Mouse (Mus musculus) 3134 (cell line): ENCODE data around the gene Snrnp40.

Source experiments
- DNase-seq: peaks from one replicate; pipeline ENCODE4 v3.0.0-alpha.2; 2011; ENCODE audit warnings: low spot score; ENCODE audit not compliant: insufficient read length; ENCODE audit errors: extremely low read depth

The Snrnp40 gene

GRCm38 (mm10) chr4:130377500-130377899, 17.6 kb downstream of the Snrnp40 start:
- no peak for DNase-seq

- no peak for DNase-seq
These were observed 19.2 kb downstream of the Snrnp40 start for GRCm38 (mm10) chr4:130379181-130379580.

GRCm38 (mm10) chr4:130380418-130380817, 20.5 kb downstream of the Snrnp40 start:
- DNase-seq = no peak

GRCm38 (mm10) chr4:130387256-130387655, 27.3 kb downstream of the Snrnp40 start:
- DNase-seq = no peak

- DNase-seq = peak; percentile 5
These were observed 29.6 kb downstream of the Snrnp40 start for GRCm38 (mm10) chr4:130389496-130389895.

GRCm38 (mm10) chr4:130389927-130390326, 30.0 kb downstream of the Snrnp40 start:
- no peak for DNase-seq

- DNase-seq = no peak
These were observed 31.3 kb downstream of the Snrnp40 start for GRCm38 (mm10) chr4:130391265-130391664.
